Comparison of ENCODE assay signal across 13 mouse cellular contexts in genomic region chr5:122019288-122019687, GRCm38 (mm10). TPM values are rescaled to one million over a fixed set of nuclear protein-coding genes. Genes with fewer than 3 reads are reported as not detected.
DNase-seq lines count a peak whose midpoint lies in the region; ATAC-seq and TF ChIP-seq lines count a peak whose summit lies in the region.
"Had no signal": no experiment of that assay in that cellular context is flagged by ENCODE, and none has a peak within 500 bp of the region (broad histone marks: within the 10 kb centered on the region; RNA-seq: fewer than 3 reads in every experiment).

No protein-coding gene starts in this region.

- no peak overlapping the region for H3K9ac ChIP-seq in neural tube, embryonic 13.5 days
- H3K9ac ChIP-seq in liver, embryonic 14.5 days (replicated peaks): no peak overlapping the region
- H3K9ac ChIP-seq: embryonic facial prominence, embryonic 12.5 days; heart, embryonic 12.5 days had no signal

- no peak for TF ChIP-seq CTCF in liver, embryonic 14.5 days (IDR thresholded peaks at IDR 0.05; ENCODE audit: low read depth)

- H3K27ac ChIP-seq in neural tube, embryonic 13.5 days (replicated peaks): peak overlapping the region; percentile 69; the same call in 1 of the 2 replicates
- no peak overlapping the region for H3K27ac ChIP-seq in liver, embryonic 14.5 days
- H3K27ac ChIP-seq: embryonic facial prominence, embryonic 12.5 days; layer of hippocampus, adult 2 months had no signal

- no peak overlapping the region for H3K4me2 ChIP-seq in neural tube, embryonic 13.5 days
- peak overlapping the region; percentile 25 for H3K4me2 ChIP-seq in liver, embryonic 14.5 days (ENCODE audit: low read depth)
- H3K4me2 ChIP-seq: embryonic facial prominence, embryonic 12.5 days; heart, embryonic 12.5 days had no signal

- ATAC-seq in erythroblast, adult 5-6 weeks (replicated peaks; ENCODE audit: low FRiP score, poor library complexity, severe bottlenecking): no peak
- no peak; the same call in 1 of the 2 replicates for ATAC-seq in neural tube, embryonic 13.5 days (ENCODE audit: low read depth)
- peak; percentile 26; the same call in 1 of the 2 replicates for ATAC-seq in liver, embryonic 14.5 days (ENCODE audit: insufficient read depth)
- ATAC-seq: inflammation-experienced regulatory T-cells, adult 6 months had no signal

- no peaks in the 10 kb centered on the region for H3K4me1 ChIP-seq in erythroblast, embryonic 14.5 days (ENCODE audit: control insufficient read depth)
- H3K4me1 ChIP-seq in neural tube, embryonic 13.5 days (replicated peaks): peaks cover 50% of the 10 kb centered on the region
- H3K4me1 ChIP-seq in liver, embryonic 14.5 days (replicated peaks; ENCODE audit: control insufficient read depth in 2 of 2, insufficient read depth in 2 of 2, low read length in 1 of 2): no peaks in the 10 kb centered on the region; a peak in 1 of 4 replicates
- H3K4me1 ChIP-seq: heart, embryonic 12.5 days had no signal

- no peaks in the 10 kb centered on the region for H3K27me3 ChIP-seq in erythroblast, embryonic 14.5 days (ENCODE audit: control insufficient read depth)
- no peaks in the 10 kb centered on the region for H3K27me3 ChIP-seq in neural tube, embryonic 13.5 days
- no peaks in the 10 kb centered on the region for H3K27me3 ChIP-seq in liver, embryonic 14.5 days (ENCODE audit: control insufficient read depth, insufficient read depth, low read length)
- H3K27me3 ChIP-seq: embryonic facial prominence, embryonic 12.5 days; heart, embryonic 12.5 days had no signal

- 69% methylated on average over 17 of the region's 17 CpGs for WGBS in neural tube, embryonic 13.5 days
- 65% methylated on average over 17 of the region's 17 CpGs for WGBS in liver, embryonic 14.5 days (ENCODE audit: insufficient replicate concordance)

- H3K9me3 ChIP-seq in erythroblast, embryonic 14.5 days (ENCODE audit: control insufficient read depth, low read length): peaks cover 10% of the 10 kb centered on the region
- 0 out of 2 replicates have a peak, but pooled peaks cover 11% of the 10 kb centered on the region for H3K9me3 ChIP-seq in neural tube, embryonic 13.5 days
- no peaks in the 10 kb centered on the region for H3K9me3 ChIP-seq in liver, embryonic 14.5 days (ENCODE audit: control insufficient read depth, low read length)

- H3K36me3 ChIP-seq in erythroblast, embryonic 14.5 days (ENCODE audit: control insufficient read depth): no peaks in the 10 kb centered on the region
- 0 out of 2 replicates have a peak, but pooled peaks cover 13% of the 10 kb centered on the region for H3K36me3 ChIP-seq in neural tube, embryonic 13.5 days
- H3K36me3 ChIP-seq in liver, embryonic 14.5 days (replicated peaks; ENCODE audit: control insufficient read depth, insufficient read depth, low read depth): no peaks in the 10 kb centered on the region
- H3K36me3 ChIP-seq: embryonic facial prominence, embryonic 12.5 days; heart, embryonic 12.5 days had no signal

- no peak for DNase-seq in neural tube, embryonic 10.5 days (ENCODE audit: extremely low spot score, low spot score)
- no peak for DNase-seq in liver, embryonic 14.5 days (ENCODE audit: low read depth in 3 of 3, low spot score in 3 of 3)
- no peak for DNase-seq in testis, postnatal 14 days (ENCODE audit: low spot score)
- DNase-seq in urinary bladder, postnatal 25 days (ENCODE audit: low spot score): no peak
- no peak for DNase-seq in kidney, postnatal 14 days
- DNase-seq: B cell, adult 2 months had no signal

- H3K4me3 ChIP-seq in erythroblast, embryonic 14.5 days (replicated peaks): peak overlapping the region; percentile 22
- no peak overlapping the region for H3K4me3 ChIP-seq in neural tube, embryonic 13.5 days
- peak overlapping the region in 1 of 2 experiments; percentile 3; a peak in 2 of 4 replicates for H3K4me3 ChIP-seq in liver, embryonic 14.5 days (ENCODE audit: insufficient read depth in 1 of 2, low read depth in 2 of 2, low read length in 2 of 2)
- H3K4me3 ChIP-seq: embryonic facial prominence, embryonic 12.5 days; heart, embryonic 12.5 days; layer of hippocampus, adult 2 months had no signal

- TF ChIP-seq EP300 in liver, embryonic 14.5 days (IDR thresholded peaks at IDR 0.05; ENCODE audit: low read depth): no peak

RNA-seq across cellular contexts. Expression of gene Cux2, which starts 30.6 kb away (rescaled TPM):
- polyA plus RNA-seq in erythroblast, embryonic 14.5 days (2012): 0.05 TPM in 1 of 2 replicates, not detected in the other
- total RNA-seq in erythroblast, adult 5-6 weeks (2015; ENCODE audit: low replicate concordance): not detected in 2 replicates
- 0.17 TPM in 1 of 2 replicates, not detected in the other for total RNA-seq in erythroblast, adult 5-6 weeks (2017; ENCODE audit: low replicate concordance)
- 28.5 and 29.8 TPM in 2 replicates for polyA plus RNA-seq in neural tube, embryonic 13.5 days (2015; fragmentation: Nextera tagmentation; extraction: Ambion mirVana)
- polyA plus RNA-seq in liver, embryonic 14.5 days (2012; rRNA removed): 1.4 and 1.6 TPM in 2 replicates
- 1.0 and 1.2 TPM in 2 replicates for polyA plus RNA-seq in liver, embryonic 14.5 days (2014; fragmentation: Nextera tagmentation; extraction: Ambion mirVana)

Comparison
In these comparisons a context has a peak if more than half of its experiments do, and no peak if none do; other contexts are left out.
1. RNA of gene Cux2, which starts 30.6 kb away (polyA plus RNA-seq): 28.5 to 29.8 TPM in neural tube, embryonic 13.5 days; 1.0 to 1.6 TPM in liver, embryonic 14.5 days and 0.05 TPM in erythroblast, embryonic 14.5 days; every median in the first group is over 10 times any median in the second.